Mouse (Mus musculus) activated CD4-positive, CD25-positive, alpha-beta regulatory T cell, adult 4 months (primary cell): ENCODE measurements at regions not wholly inside any gene's neighbourhood (a gene's known extent, or its start where the extent isn't known, plus 50 kb on each side); places are given as distances from the start of the nearest gene placed in this dataset.

Source experiments
- ATAC-seq: one replicate; pipeline ENCODE4 v1.8.0; 2017

GRCm38 (mm10) chr1:88575291-88575690 is 65.4 kb upstream of the Glrp1 start:
- ATAC-seq: peak; percentile 51

GRCm38 (mm10) chr1:88572161-88572560 is 62.3 kb upstream of the Glrp1 start:
- no peak for ATAC-seq

GRCm38 (mm10) chr1:88568447-88569053 is 58.7 kb upstream of the Glrp1 start:
- ATAC-seq: no peak

- ATAC-seq: no peak
Observed at GRCm38 (mm10) chr1:88567198-88567597, 57.3 kb upstream of the Glrp1 start.

- no peak for ATAC-seq
Observed at GRCm38 (mm10) chr1:88566426-88566825, 56.6 kb upstream of the Glrp1 start.

- no peak for ATAC-seq
Observed at GRCm38 (mm10) chr1:88564825-88565224, 55.0 kb upstream of the Glrp1 start.

- peak; percentile 80 for ATAC-seq
Observed at GRCm38 (mm10) chr1:88562361-88562760, 52.5 kb upstream of the Glrp1 start.

- no peak for ATAC-seq
Observed at GRCm38 (mm10) chr1:88560771-88561170, 50.9 kb upstream of the Glrp1 start.
